Mouse (Mus musculus): Measurements from ENCODE around the gene Psmb10. TPM values are rescaled to one million over a fixed set of nuclear protein-coding genes. Genes with fewer than 3 reads are reported as not detected.

Gene Psmb10
- polyA plus RNA-seq, 1 experiment, result 73.5 TPM

DNA sequence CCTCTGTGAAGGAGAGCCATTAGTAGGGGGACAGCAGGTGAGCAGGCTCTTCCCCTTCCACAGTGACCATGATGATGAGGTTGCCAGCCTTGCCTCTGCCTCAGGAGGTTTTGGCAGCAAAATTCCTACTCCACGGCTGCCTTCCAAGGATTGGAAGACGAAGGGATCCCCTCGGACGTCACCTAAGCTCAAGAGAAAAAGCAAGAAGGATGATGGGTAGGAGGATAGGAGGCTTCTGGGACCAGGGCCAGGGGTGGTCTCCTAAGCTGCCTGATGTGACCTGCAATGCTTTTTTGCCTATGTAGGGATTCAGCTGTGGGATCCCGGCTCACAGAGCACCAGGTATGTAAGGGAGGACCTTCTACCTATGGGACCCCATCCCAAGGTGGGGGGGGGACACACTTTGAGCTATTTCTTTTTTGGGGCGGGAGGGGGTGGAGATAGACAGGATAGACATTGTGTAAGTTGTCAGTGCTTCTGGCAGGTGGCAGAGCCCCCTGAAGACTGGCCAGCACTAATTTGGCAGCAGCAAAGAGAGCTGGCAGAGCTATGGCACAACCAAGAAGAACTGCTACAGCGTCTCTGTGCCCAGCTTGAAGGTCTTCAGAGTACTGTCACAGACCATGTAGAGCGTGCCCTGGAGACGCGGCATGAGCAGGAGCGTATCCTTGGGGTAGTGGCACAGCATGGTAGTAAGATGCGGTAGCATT lies 48.3 kb downstream of the Psmb10 start:
- TF ChIP-seq FOSL1 (IDR thresholded peaks at IDR 0.05; ENCODE audit: insufficient read depth, low read length, poor library complexity, severe bottlenecking) (no peak), CEBPB (IDR thresholded peaks at IDR 0.05; ENCODE audit: low read depth) (no peak), MYOD1 (IDR thresholded peaks at IDR 0.05; ENCODE audit: control insufficient read depth, insufficient read length, low read depth) (no peak), CTCF (IDR thresholded peaks at IDR 0.05; ENCODE audit: control insufficient read depth, insufficient read depth, insufficient read length) (no peak), MAX (IDR thresholded peaks at IDR 0.05) (no peak), USF1 (IDR thresholded peaks at IDR 0.05; ENCODE audit: low read depth) (no peak), MYOG (IDR thresholded peaks at IDR 0.05; ENCODE audit: control insufficient read depth, extremely low read depth, insufficient read length) (no peak)
- Histone ChIP-seq H3K36me3 (ENCODE audit: control insufficient read depth, insufficient read depth) (peaks cover 79% of the 10 kb centered on the region), H3K27me3 (ENCODE audit: control insufficient read depth, insufficient read depth, insufficient read length) (no peaks in the 10 kb centered on the region)

More for the DNA sequence above, 48.3 kb downstream of the Psmb10 start:
- H3K79me2 ChIP-seq (ENCODE audit: control insufficient read depth, insufficient read depth), result no peaks in the 10 kb centered on the region
- no peak overlapping the region for H3K4me3 ChIP-seq (ENCODE audit: insufficient read depth, poor library complexity, severe bottlenecking)
- H3ac ChIP-seq (ENCODE audit: control insufficient read depth, insufficient read length, low read depth), result no peak overlapping the region
- H3K79me3 ChIP-seq (ENCODE audit: low read depth), result no peaks in the 10 kb centered on the region

Small RNA genes lying within 50 kb of the gene (microRNA-seq; reads per million reads assigned to microRNA genes)
- gene Mir7074 (ENCODE audit: borderline microRNAs expressed), result 0.20 reads per million

Other genes starting within 250 kb of the Psmb10 start
- gene Acd, start 237.3 kb downstream of the Psmb10 start, polyA plus RNA-seq (2012; fragmentation: generic; extraction: Trizol), result 30.4 TPM
- 16.4 TPM for gene Pard6a, start 237.3 kb downstream of the Psmb10 start, polyA plus RNA-seq (2012; fragmentation: generic; extraction: Trizol)
- gene 4933405L10Rik, start 230.8 kb downstream of the Psmb10 start, polyA plus RNA-seq (2012; fragmentation: generic; extraction: Trizol), result 0.09 TPM
- gene Enkd1, start 230.2 kb downstream of the Psmb10 start, polyA plus RNA-seq (2012; fragmentation: generic; extraction: Trizol), result 24.8 TPM
- 8.2 TPM for gene Gfod2, start 179.8 kb downstream of the Psmb10 start, polyA plus RNA-seq (2012; fragmentation: generic; extraction: Trizol)
- gene Ranbp10, start 111.1 kb downstream of the Psmb10 start, polyA plus RNA-seq (2012; fragmentation: generic; extraction: Trizol), result 11.0 TPM
- gene Tsnaxip1, start 110.7 kb downstream of the Psmb10 start, polyA plus RNA-seq (2012; fragmentation: generic; extraction: Trizol), result 0.09 TPM
- 35.7 TPM for gene Cenpt, start 85.2 kb downstream of the Psmb10 start, polyA plus RNA-seq (2012; fragmentation: generic; extraction: Trizol)
- gene Thap11, start 83.3 kb downstream of the Psmb10 start, polyA plus RNA-seq (2012; fragmentation: generic; extraction: Trizol), result 48.2 TPM
- gene Nutf2, start 77.9 kb downstream of the Psmb10 start, polyA plus RNA-seq (2012; fragmentation: generic; extraction: Trizol), result 258 TPM
- 31.3 TPM for gene Edc4, start 57.6 kb downstream of the Psmb10 start, polyA plus RNA-seq (2012; fragmentation: generic; extraction: Trizol)
- gene Nrn1l, start 44.9 kb downstream of the Psmb10 start, polyA plus RNA-seq (2012; fragmentation: generic; extraction: Trizol), result 0.32 TPM
- gene Pskh1, start 38.0 kb downstream of the Psmb10 start, polyA plus RNA-seq (2012; fragmentation: generic; extraction: Trizol), result 14.4 TPM
- 0.16 TPM for gene Ctrl, start 4.6 kb downstream of the Psmb10 start, polyA plus RNA-seq (2012; fragmentation: generic; extraction: Trizol)
- gene Lcat, start 4.9 kb upstream of the Psmb10 start, polyA plus RNA-seq (2012; fragmentation: generic; extraction: Trizol), result 1.4 TPM
- 79.1 TPM for gene Slc12a4, start 27.7 kb upstream of the Psmb10 start, polyA plus RNA-seq (2012; fragmentation: generic; extraction: Trizol)
- not detected for gene Dpep3, start 41.0 kb upstream of the Psmb10 start, polyA plus RNA-seq (2012; fragmentation: generic; extraction: Trizol)
- 13.1 TPM for gene Dus2, start 52.9 kb upstream of the Psmb10 start, polyA plus RNA-seq (2012; fragmentation: generic; extraction: Trizol)
- gene Dpep2nb, start 67.5 kb upstream of the Psmb10 start, polyA plus RNA-seq (2012; fragmentation: generic; extraction: Trizol), result 0.05 TPM
- 15.0 TPM for gene Ddx28, start 73.4 kb upstream of the Psmb10 start, polyA plus RNA-seq (2012; fragmentation: generic; extraction: Trizol)
- gene Nfatc3, start 120.4 kb upstream of the Psmb10 start, polyA plus RNA-seq (2012; fragmentation: generic; extraction: Trizol), result 12.6 TPM
- 0.04 TPM for gene Esrp2, start 198.5 kb upstream of the Psmb10 start, polyA plus RNA-seq (2012; fragmentation: generic; extraction: Trizol)
- 13.0 TPM for gene Pla2g15, start 212.0 kb upstream of the Psmb10 start, polyA plus RNA-seq (2012; fragmentation: generic; extraction: Trizol)
- gene Slc7a6, start 230.4 kb upstream of the Psmb10 start, polyA plus RNA-seq (2012; fragmentation: generic; extraction: Trizol), result 21.3 TPM

All from C2C12 (cell line).